Mouse (Mus musculus) R1 (cell line): Measurements from ENCODE around the gene Grem1.

ENCODE experiments used
- DNase-seq: peaks from one replicate; pipeline ENCODE4 v3.0.0-alpha.2; 2018; ENCODE audit warnings: low read depth, low spot score

Grem1 gene

GRCm38 (mm10) chr2:113758311-113759161, at the start of gene Grem1:
Gene Grem1, minus strand, starts transcription at chr2:113758646.
- peak; percentile 48 for DNase-seq

- DNase-seq, result peak; percentile 58
Observed at GRCm38 (mm10) chr2:113807640-113808039, 49.2 kb upstream of the Grem1 start.

GRCm38 (mm10) chr2:113806851-113807577, 48.6 kb upstream of the Grem1 start:
- peak; percentile 58 for DNase-seq

GRCm38 (mm10) chr2:113805765-113806164, 47.3 kb upstream of the Grem1 start:
- DNase-seq, result no peak

- DNase-seq, result no peak
Observed at GRCm38 (mm10) chr2:113803753-113804152, 45.3 kb upstream of the Grem1 start.

- DNase-seq, result no peak
Observed at GRCm38 (mm10) chr2:113800846-113801245, 42.4 kb upstream of the Grem1 start.

- DNase-seq, result no peak
Observed at GRCm38 (mm10) chr2:113798605-113799004, 40.2 kb upstream of the Grem1 start.

GRCm38 (mm10) chr2:113795186-113795585, 36.7 kb upstream of the Grem1 start:
- no peak for DNase-seq

- no peak for DNase-seq
Observed at GRCm38 (mm10) chr2:113793521-113793920, 35.1 kb upstream of the Grem1 start.

- DNase-seq, result no peak
Observed at GRCm38 (mm10) chr2:113788821-113789387, 30.5 kb upstream of the Grem1 start.

- no peak for DNase-seq
Observed at GRCm38 (mm10) chr2:113787882-113788281, 29.4 kb upstream of the Grem1 start.

GRCm38 (mm10) chr2:113784851-113785250, 26.4 kb upstream of the Grem1 start:
- no peak for DNase-seq

GRCm38 (mm10) chr2:113781521-113781920, 23.1 kb upstream of the Grem1 start:
- DNase-seq, result no peak

- no peak for DNase-seq
Observed at GRCm38 (mm10) chr2:113781107-113781506, 22.7 kb upstream of the Grem1 start.

GRCm38 (mm10) chr2:113779336-113779735, 20.9 kb upstream of the Grem1 start:
- no peak for DNase-seq

- peak; percentile 12 for DNase-seq
Observed at GRCm38 (mm10) chr2:113778036-113778435, 19.6 kb upstream of the Grem1 start.

GRCm38 (mm10) chr2:113776297-113776696, 17.9 kb upstream of the Grem1 start:
- DNase-seq, result no peak

- DNase-seq, result no peak
Observed at GRCm38 (mm10) chr2:113774150-113774805, 15.8 kb upstream of the Grem1 start.

GRCm38 (mm10) chr2:113768541-113769303, 10.3 kb upstream of the Grem1 start:
- no peak for DNase-seq

- no peak for DNase-seq
Observed at GRCm38 (mm10) chr2:113765885-113766284, 7.4 kb upstream of the Grem1 start.

GRCm38 (mm10) chr2:113764968-113765367, 6.5 kb upstream of the Grem1 start:
- DNase-seq, result no peak
